Mouse (Mus musculus) forebrain, embryonic 15.5 days (tissue): Measurements from ENCODE around the gene Zfp72. TPM values are rescaled to one million over a fixed set of nuclear protein-coding genes. Genes with fewer than 3 reads are reported as not detected.

Source experiments
- ATAC-seq: fragments of 200-750 bp; cut with Nextera tagmentation; replicated peaks from 2 replicates; pipeline ENCODE4 v1.8.0; 2017; ENCODE audit warnings: mild to moderate bottlenecking, moderate TSS enrichment, moderate library complexity
- H3K27ac ChIP-seq: fragments of 300-500 bp; sonication (generic); replicated peaks from 2 replicates; pipeline ENCODE4 v1.5.1; 2015; ENCODE audit warnings: mild to moderate bottlenecking, inconsistent platforms
- H3K27me3 ChIP-seq: fragments of 300-500 bp; sonication (generic); 2 replicates; pipeline ENCODE4 v1.6.1; 2015; ENCODE audit warnings: inconsistent platforms
- H3K36me3 ChIP-seq: fragments of 300-500 bp; sonication (generic); 2 replicates; pipeline ENCODE4 v1.6.1; 2015; ENCODE audit warnings: mild to moderate bottlenecking, inconsistent platforms
- H3K4me1 ChIP-seq: fragments of 300-500 bp; sonication (generic); 2 replicates; pipeline ENCODE4 v1.6.1; 2015; ENCODE audit warnings: inconsistent platforms
- H3K4me2 ChIP-seq: fragments of 300-500 bp; sonication (generic); replicated peaks from 2 replicates; pipeline ENCODE4 v1.6.1; 2015; ENCODE audit warnings: mild to moderate bottlenecking, inconsistent platforms
- H3K4me3 ChIP-seq: fragments of 300-500 bp; sonication (generic); 2 replicates; pipeline ENCODE4 v1.5.1; 2015; ENCODE audit warnings: mild to moderate bottlenecking, inconsistent platforms
- H3K9ac ChIP-seq: fragments of 300-500 bp; sonication (generic); replicated peaks from 2 replicates; pipeline ENCODE4 v1.6.1; 2015; ENCODE audit warnings: mild to moderate bottlenecking, inconsistent platforms
- H3K9me3 ChIP-seq: fragments of 300-500 bp; sonication (generic); 2 replicates; pipeline ENCODE4 v1.6.1; 2016; ENCODE audit warnings: inconsistent platforms
- WGBS: fragments of 180-500 bp; shearing (Covaris S2); methylation state at CpG from one replicate; pipeline ENCODE4 v1.1.7; 2015; ENCODE audit warnings: mixed read lengths; 5-methylcytosine and 5-hydroxymethylcytosine counted together
- microRNA counts: library from miRNA; unstranded; fragments of <30 nt; microRNA quantifications from one replicate; lab custom pipeline; 2016
- microRNA-seq: library from miRNA; unstranded; fragments of <30 nt; microRNA quantifications from one replicate; pipeline ENCODE4, GENCODE M21; 2016
- polyA plus RNA-seq: library from polyadenylated mRNA; unstranded; fragments of >200 nt; fragmentation: Nextera tagmentation; extraction: Ambion mirVana; gene quantifications from 2 replicates; pipeline ENCODE4 v1.2.1, GENCODE M21; 2015

The Zfp72 gene
- polyA plus RNA-seq, 1 experiment from 2014 or later, result 6.3 TPM

- no peaks in the 10 kb centered on the region for H3K27me3 ChIP-seq
- peak overlapping the region; percentile 80 for H3K4me3 ChIP-seq
- WGBS, result 2% methylated on average over 15 of the region's 15 CpGs
- peaks cover 18% of the 10 kb centered on the region for H3K4me1 ChIP-seq
- no peaks in the 10 kb centered on the region for H3K9me3 ChIP-seq
- H3K36me3 ChIP-seq, result peaks cover 12% of the 10 kb centered on the region; the same call in 1 of the 2 replicates
- H3K4me2 ChIP-seq, result peak overlapping the region; percentile 53
- peak overlapping the region; percentile 79 for H3K27ac ChIP-seq
- no peak; the same call in 1 of the 2 replicates for ATAC-seq
- H3K9ac ChIP-seq, result peak overlapping the region; percentile 81
Measured at GRCm38 (mm10) chr13:74350435-74350906, 40.2 kb downstream of the Zfp72 start.

- peak within 1 kb of the TSS; percentile 80 for H3K4me3 ChIP-seq
- H3K9ac ChIP-seq, result peak within 1 kb of the TSS; percentile 81
- peak; percentile 98 for ATAC-seq
- peaks cover 12% of the 10 kb centered on the region; the same call in 1 of the 2 replicates for H3K36me3 ChIP-seq
- peak within 1 kb of the TSS; percentile 79 for H3K27ac ChIP-seq
- WGBS, result 2% methylated on average over 57 of the region's 57 CpGs
- H3K4me2 ChIP-seq, result peak within 1 kb of the TSS; percentile 53
- no peaks in the 10 kb centered on the region for H3K27me3 ChIP-seq
- peaks cover 18% of the 10 kb centered on the region for H3K4me1 ChIP-seq
- no peaks in the 10 kb centered on the region for H3K9me3 ChIP-seq
Measured at GRCm38 (mm10) chr13:74349566-74350434, 40.8 kb downstream of the Zfp72 start, which contains the start of the genes Sdha and Ccdc127. TSS of gene Sdha (minus strand) at chr13:74350280. TSS of gene Ccdc127 (plus strand) at chr13:74350309.

- H3K36me3 ChIP-seq, result peaks cover 69% of the 10 kb centered on the region
- WGBS, result 58% methylated on average over 3 of the region's 3 CpGs
Measured at GRCm38 (mm10) chr13:74341036-74341435, 49.6 kb downstream of the Zfp72 start.

DNA sequence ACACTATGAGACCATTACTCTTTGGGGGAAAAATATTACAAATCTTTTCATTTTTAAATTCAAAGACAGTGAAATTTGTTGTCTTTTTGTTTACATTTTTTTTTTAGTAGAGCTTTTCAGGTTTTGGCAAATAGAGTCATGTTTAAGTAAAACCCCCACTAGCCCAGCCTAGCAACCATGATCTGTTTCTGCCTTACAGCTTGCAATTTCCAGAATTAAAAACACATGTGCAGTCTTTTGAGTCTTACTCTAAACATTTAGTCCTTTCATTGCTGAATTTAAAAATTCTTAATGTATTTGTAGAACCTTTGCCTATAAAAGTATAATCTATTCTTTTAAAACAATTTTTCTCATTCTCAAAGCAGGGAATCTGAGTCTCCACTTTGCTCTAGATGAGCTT lies 61.3 kb downstream of the Zfp72 start:
- Histone ChIP-seq H3K27me3 (no peaks in the 10 kb centered on the region), H3K4me3 (no peak overlapping the region), H3K4me1 (no peaks in the 10 kb centered on the region), H3K9ac (no peak overlapping the region), H3K36me3 (peaks cover 72% of the 10 kb centered on the region), H3K4me2 (no peak overlapping the region), H3K9me3 (no peaks in the 10 kb centered on the region), H3K27ac (no peak overlapping the region)
- no peak for ATAC-seq

More at GRCm38 (mm10) chr13:74341036-74341435, 49.6 kb downstream of the Zfp72 start:
- no peak overlapping the region for H3K4me2 ChIP-seq
- no peaks in the 10 kb centered on the region for H3K27me3 ChIP-seq
- no peaks in the 10 kb centered on the region for H3K9me3 ChIP-seq
- H3K27ac ChIP-seq, result no peak overlapping the region
- ATAC-seq, result 0 out of 2 replicates have a peak, but pooled peaks have one; percentile 32
- no peaks in the 10 kb centered on the region for H3K4me1 ChIP-seq
- H3K9ac ChIP-seq, result no peak overlapping the region
- H3K4me3 ChIP-seq, result no peak overlapping the region

MicroRNAs within 50 kb of the gene (microRNA counts, 519-probe panel; counts per million panel counts)
- microRNA mmu-miR-692 (lab: Ali Mortazavi, UCI), result not detected

Small RNA genes within 50 kb of the gene (microRNA-seq; reads per million reads assigned to microRNA genes)
- gene Mir692-3, result not detected

Other genes with a start within 250 kb of the Zfp72 start
- 110 and 123 TPM in 2 replicates for gene Exoc3, start 182.1 kb downstream of the Zfp72 start, polyA plus RNA-seq
- gene Ahrr, start 98.5 kb downstream of the Zfp72 start, polyA plus RNA-seq, result 0.87 and 1.3 TPM in 2 replicates
- gene Pdcd6, start 73.3 kb downstream of the Zfp72 start, polyA plus RNA-seq, result 134 and 137 TPM in 2 replicates
- gene Sdha, start 40.6 kb downstream of the Zfp72 start, polyA plus RNA-seq, result 212 and 220 TPM in 2 replicates
- gene Ccdc127, start 40.5 kb downstream of the Zfp72 start, polyA plus RNA-seq, result 47.1 and 47.4 TPM in 2 replicates
- gene Lrrc14b, start 26.8 kb downstream of the Zfp72 start, polyA plus RNA-seq, result not detected in 2 replicates
- gene Ftl1-ps1, start 8.9 kb upstream of the Zfp72 start, polyA plus RNA-seq, result 90.1 and 94.7 TPM in 2 replicates
- gene Zfp825, start 103.2 kb upstream of the Zfp72 start, polyA plus RNA-seq, result 15.3 and 15.7 TPM in 2 replicates
- gene Erap1, start 248.7 kb upstream of the Zfp72 start, polyA plus RNA-seq, result 3.2 and 4.0 TPM in 2 replicates